Mouse (Mus musculus) bone marrow, adult 2 months (tissue): Measurements from ENCODE around the gene Cfap97d1. TPM values are rescaled to one million over a fixed set of nuclear protein-coding genes. Genes with fewer than 3 reads are reported as not detected.

Experiments
- H3K27ac ChIP-seq: fragments of 200-500 bp; 2 replicates; pipeline ENCODE4 v1.5.1; 2012; ENCODE audit warnings: low read depth, mild to moderate bottlenecking, control low read depth, inconsistent platforms, low read length; ENCODE audit not compliant: control insufficient read depth, poor library complexity, insufficient read depth
- H3K4me1 ChIP-seq: fragments of 200-500 bp; 2 replicates; pipeline ENCODE4 v1.6.1; 2011; ENCODE audit warnings: low read length; ENCODE audit not compliant: control insufficient read depth, insufficient read depth
- H3K4me3 ChIP-seq: fragments of 200-500 bp; replicated peaks from 2 replicates; pipeline ENCODE3; 2011; ENCODE audit warnings: mild to moderate bottlenecking, low read depth, low read length, control low read depth; ENCODE audit not compliant: control insufficient read depth
- CTCF ChIP-seq: fragments of 200-500 bp; IDR thresholded peaks from 2 replicates; pipeline ENCODE4 v1.5.1; 2011; ENCODE audit warnings: low read length, control low read depth; ENCODE audit not compliant: control insufficient read depth, insufficient read depth
- POLR2A ChIP-seq: fragments of 200-500 bp; IDR thresholded peaks from 2 replicates; pipeline ENCODE4 v1.6.1; 2011; ENCODE audit warnings: low read depth, mild to moderate bottlenecking, control low read depth, low read length, borderline replicate concordance; ENCODE audit not compliant: control insufficient read depth
- WGBS: fragments of 180-500 bp; shearing (Covaris S2); methylation state at CpG from one replicate; pipeline ENCODE4 v1.1.7; 2018; 5-methylcytosine and 5-hydroxymethylcytosine counted together
- polyA plus RNA-seq: library from polyadenylated mRNA; stranded (reverse); fragments of >200 nt; gene quantifications from 2 replicates; pipeline ENCODE4 v1.2.4, GENCODE M21; 2011; ENCODE audit warnings: low replicate concordance; ENCODE audit not compliant: missing spikeins, insufficient read depth, insufficient read length

Gene Cfap97d1
- polyA plus RNA-seq, 1 experiment = not detected

DNA sequence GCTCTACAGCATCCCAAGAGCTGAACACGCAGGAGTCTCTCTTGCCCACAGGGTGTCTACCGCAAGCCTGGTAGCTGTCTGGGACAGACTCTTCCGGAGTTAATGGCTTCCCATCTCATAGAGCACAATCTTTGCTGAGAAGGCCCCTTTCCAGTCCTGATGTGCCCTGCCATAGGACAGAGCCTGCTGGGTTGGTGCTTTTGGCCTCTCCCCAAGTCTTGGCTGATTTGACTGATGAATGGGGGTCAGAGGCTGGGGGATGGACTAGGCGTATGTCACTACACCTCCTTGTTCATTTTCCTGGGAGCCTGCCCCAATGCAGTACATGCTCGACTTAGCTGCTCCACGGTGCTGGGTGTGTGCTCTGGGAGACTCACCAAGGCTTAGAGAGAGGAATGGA lies 53.7 kb downstream of the Cfap97d1 start:
- Histone ChIP-seq H3K4me3 (no peak overlapping the region), H3K27ac (no peak overlapping the region), H3K4me1 (no peaks in the 10 kb centered on the region)
- 91% methylated on average over 6 of the region's 6 CpGs for WGBS
- no peak for TF ChIP-seq POLR2A
- no peak for TF ChIP-seq CTCF

- no peak for TF ChIP-seq POLR2A
- no peak for TF ChIP-seq CTCF
- H3K4me1 ChIP-seq = no peaks in the 10 kb centered on the region
- 75% methylated on average over 13 of the region's 13 CpGs for WGBS
- no peak overlapping the region for H3K4me3 ChIP-seq
- no peak overlapping the region for H3K27ac ChIP-seq
Observed at GRCm38 (mm10) chr11:102039487-102040137, 55.5 kb downstream of the Cfap97d1 start.

GRCm38 (mm10) chr11:102040138-102040524 lies 56.1 kb downstream of the Cfap97d1 start:
- TF ChIP-seq POLR2A = no peak
- TF ChIP-seq CTCF = peak; percentile 71
- Histone ChIP-seq H3K27ac (no peak overlapping the region), H3K4me1 (no peaks in the 10 kb centered on the region), H3K4me3 (no peak overlapping the region)
- WGBS = 2% methylated on average over 9 of the region's 9 CpGs

DNA sequence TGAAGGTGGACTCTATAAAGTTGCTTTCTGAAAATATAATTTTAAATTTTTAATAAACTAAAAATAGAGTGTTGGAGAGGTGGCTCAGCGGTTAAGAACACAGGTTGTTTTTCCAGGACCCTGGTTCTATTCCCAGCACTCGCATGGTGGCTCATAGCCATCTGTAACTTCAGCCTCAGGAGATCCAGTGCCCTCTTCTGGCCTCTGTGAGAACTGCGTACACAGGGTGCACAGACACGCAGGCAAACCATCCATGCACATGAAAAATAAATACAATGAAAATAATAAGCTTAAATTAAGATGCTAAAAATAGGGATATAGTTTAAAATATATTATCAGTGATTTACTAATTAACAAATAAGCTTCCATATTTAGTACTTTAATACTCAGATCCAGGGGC lies 56.6 kb downstream of the Cfap97d1 start:
- Histone ChIP-seq H3K4me1 (no peaks in the 10 kb centered on the region), H3K4me3 (no peak overlapping the region), H3K27ac (no peak overlapping the region)
- 76% methylated on average over 4 of the region's 4 CpGs for WGBS
- no peak; the same call in 1 of the 2 replicates for TF ChIP-seq CTCF
- TF ChIP-seq POLR2A = no peak

DNA sequence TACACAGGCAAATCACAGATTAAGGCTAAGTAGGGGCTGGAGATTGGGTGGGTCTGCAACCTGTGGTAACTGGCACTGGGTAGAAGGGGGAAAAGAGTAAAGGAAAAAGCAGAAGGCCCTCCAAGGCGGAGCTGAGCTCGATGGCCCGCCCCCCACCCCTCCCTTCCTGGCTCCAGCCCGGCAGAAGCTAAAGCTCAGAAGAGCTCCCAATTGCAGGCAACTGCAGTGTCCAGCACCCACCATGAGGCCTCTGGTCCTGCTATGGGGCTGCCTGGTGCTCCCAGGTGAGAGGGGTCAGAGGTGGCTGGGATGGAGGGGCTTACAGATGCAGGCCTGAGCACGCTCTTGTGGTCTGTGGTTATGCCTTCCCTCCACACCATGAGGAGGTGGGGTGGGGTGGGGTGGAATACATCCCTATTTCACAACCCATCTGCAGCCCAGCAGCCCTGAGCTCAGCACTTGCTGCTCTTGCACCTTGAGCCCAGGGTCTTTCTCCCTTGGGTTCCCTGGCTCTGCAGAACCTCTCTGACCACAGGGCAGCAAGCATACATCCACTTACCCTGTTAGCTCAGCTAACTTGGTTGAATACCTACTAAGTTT lies 57.4 kb downstream of the Cfap97d1 start, which contains the start of gene Cd300lg:
Cd300lg (plus strand) TSS at position 160 of the 600 bp plus-strand sequence.
- TF ChIP-seq CTCF = no peak
- TF ChIP-seq POLR2A = no peak
- Histone ChIP-seq H3K27ac (0 out of 2 replicates have a peak within 1 kb of the TSS, but pooled peaks have one; percentile 58), H3K4me1 (no peaks in the 10 kb centered on the region), H3K4me3 (peak within 1 kb of the TSS; percentile 60)
- 1% methylated on average over 5 of the region's 5 CpGs for WGBS

Other genes with a start within 250 kb of the Cfap97d1 start
- 1.9 and 8.4 TPM in 2 replicates for gene Etv4, start 198.9 kb upstream of the Cfap97d1 start, polyA plus RNA-seq
- gene Meox1, start 89.9 kb upstream of the Cfap97d1 start, polyA plus RNA-seq = not detected in 2 replicates
- not detected in 2 replicates for gene Sost, start 17.3 kb upstream of the Cfap97d1 start, polyA plus RNA-seq
- gene Dusp3, start 2.7 kb downstream of the Cfap97d1 start, polyA plus RNA-seq = 8.2 and 15.2 TPM in 2 replicates
- not detected in 2 replicates for gene Mpp3, start 44.2 kb downstream of the Cfap97d1 start, polyA plus RNA-seq
- 5.0 and 5.8 TPM in 2 replicates for gene Cd300lg, start 57.2 kb downstream of the Cfap97d1 start, polyA plus RNA-seq
- 11.9 and 18.2 TPM in 2 replicates for gene Mpp2, start 104.2 kb downstream of the Cfap97d1 start, polyA plus RNA-seq
- gene Ppy, start 117.0 kb downstream of the Cfap97d1 start, polyA plus RNA-seq = not detected in 2 replicates
- not detected in 2 replicates for gene Pyy, start 123.6 kb downstream of the Cfap97d1 start, polyA plus RNA-seq
- not detected in 2 replicates for gene Nags, start 161.2 kb downstream of the Cfap97d1 start, polyA plus RNA-seq
- 6.8 and 10.3 TPM in 2 replicates for gene Tmem101, start 172.1 kb downstream of the Cfap97d1 start, polyA plus RNA-seq
- 40.1 and 43.4 TPM in 2 replicates for gene Lsm12, start 201.0 kb downstream of the Cfap97d1 start, polyA plus RNA-seq
- gene G6pc3, start 205.3 kb downstream of the Cfap97d1 start, polyA plus RNA-seq = 13.9 and 26.5 TPM in 2 replicates
- 45.9 and 89.1 TPM in 2 replicates for gene Hdac5, start 245.9 kb downstream of the Cfap97d1 start, polyA plus RNA-seq